Mouse (Mus musculus): ENCODE measurements around the gene Ctla4. TPM values are rescaled to one million over a fixed set of nuclear protein-coding genes. Genes with fewer than 3 reads are reported as not detected.

The Ctla4 gene
- polyA plus RNA-seq, 1 experiment from 2014 or later = not detected

DNA sequence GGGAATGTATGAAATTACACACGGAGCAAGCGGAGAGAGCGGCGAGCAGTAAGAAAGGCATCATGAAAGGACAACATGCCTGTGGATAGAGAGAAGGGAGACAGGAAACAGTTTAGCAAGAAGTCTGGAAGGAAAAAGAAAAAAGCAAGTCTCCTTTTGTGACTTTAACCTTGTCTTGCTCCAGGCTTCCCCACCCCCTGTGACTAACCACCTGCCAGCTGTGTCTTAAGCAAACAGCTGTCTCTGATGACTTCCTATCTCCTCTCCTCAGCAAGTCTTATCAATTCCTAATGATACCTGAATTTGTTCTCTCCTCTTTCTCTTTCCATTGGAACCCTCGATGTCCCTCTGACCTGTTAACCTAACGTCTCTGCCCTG is 34.0 kb upstream of the Ctla4 start:
- 72% methylated on average over 6 of the region's 6 CpGs for WGBS
- H3K27me3 ChIP-seq (ENCODE audit: control insufficient read depth, insufficient read depth, low read length) = peaks cover 3% of the 10 kb centered on the region
- H3K4me3 ChIP-seq (ENCODE audit: low read depth, low read length) = no peak overlapping the region
- no peak overlapping the region for H3K9ac ChIP-seq (ENCODE audit: low read length)
- H3K4me2 ChIP-seq (ENCODE audit: low read depth, low read length, severe bottlenecking) = no peak overlapping the region
- ATAC-seq (replicated peaks; ENCODE audit: low FRiP score) (no peak), DNase-seq (ENCODE audit: low spot score) (no peak)
- no peaks in the 10 kb centered on the region for H3K36me3 ChIP-seq (ENCODE audit: control insufficient read depth, insufficient read depth, low read length)
- H3K9me3 ChIP-seq (ENCODE audit: control insufficient read depth, low read length) = no peaks in the 10 kb centered on the region
- no peak overlapping the region for H3K27ac ChIP-seq (ENCODE audit: low read depth, low read length)
- peaks cover 10% of the 10 kb centered on the region for H3K4me1 ChIP-seq (replicated peaks; ENCODE audit: control insufficient read depth, insufficient read depth, low read length)

DNA sequence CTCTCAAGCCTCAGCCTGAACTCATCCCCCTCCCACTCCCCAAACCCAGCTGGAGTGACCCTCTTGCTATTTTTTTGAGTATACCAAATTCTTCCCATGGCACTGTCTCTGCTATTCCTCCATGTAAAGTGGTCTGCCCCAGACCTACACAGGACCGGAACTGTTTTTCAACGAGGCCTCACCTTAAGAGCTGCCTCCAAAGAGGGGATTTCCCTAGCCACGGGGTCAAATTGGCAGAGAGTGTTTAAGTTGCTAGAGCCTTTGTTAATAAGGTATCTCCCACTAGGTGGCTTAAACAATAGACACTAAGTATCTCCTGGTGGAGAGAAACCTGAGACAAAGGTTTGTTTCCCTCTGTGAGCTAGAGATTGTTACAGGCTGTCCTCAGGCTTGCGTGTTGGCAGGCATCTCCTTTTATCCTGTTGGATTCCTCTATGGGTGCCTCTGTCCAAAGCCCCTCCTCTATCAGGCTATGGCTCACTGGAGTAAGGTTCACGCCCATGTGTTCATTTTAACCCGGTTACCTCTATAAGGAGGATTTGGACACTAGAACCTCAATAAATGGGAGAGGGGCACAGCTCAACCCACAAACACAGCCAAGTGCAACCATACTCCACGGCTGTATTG is 33.4 kb upstream of the Ctla4 start:
- peaks cover 10% of the 10 kb centered on the region for H3K4me1 ChIP-seq (replicated peaks; ENCODE audit: control insufficient read depth, insufficient read depth, low read length)
- H3K27me3 ChIP-seq (ENCODE audit: control insufficient read depth, insufficient read depth, low read length) = peaks cover 3% of the 10 kb centered on the region
- no peak for ATAC-seq (replicated peaks; ENCODE audit: low FRiP score)
- no peak for DNase-seq (ENCODE audit: low spot score)
- no peak overlapping the region for H3K4me2 ChIP-seq (ENCODE audit: low read depth, low read length, severe bottlenecking)
- no peak overlapping the region for H3K27ac ChIP-seq (ENCODE audit: low read depth, low read length)
- no peaks in the 10 kb centered on the region for H3K9me3 ChIP-seq (ENCODE audit: control insufficient read depth, low read length)
- whole genome bisulfite sequencing = 20% methylated on average over 7 of the region's 7 CpGs
- no peak overlapping the region for H3K4me3 ChIP-seq (ENCODE audit: low read depth, low read length)
- no peaks in the 10 kb centered on the region for H3K36me3 ChIP-seq (ENCODE audit: control insufficient read depth, insufficient read depth, low read length)
- H3K9ac ChIP-seq (ENCODE audit: low read length) = no peak overlapping the region

DNA sequence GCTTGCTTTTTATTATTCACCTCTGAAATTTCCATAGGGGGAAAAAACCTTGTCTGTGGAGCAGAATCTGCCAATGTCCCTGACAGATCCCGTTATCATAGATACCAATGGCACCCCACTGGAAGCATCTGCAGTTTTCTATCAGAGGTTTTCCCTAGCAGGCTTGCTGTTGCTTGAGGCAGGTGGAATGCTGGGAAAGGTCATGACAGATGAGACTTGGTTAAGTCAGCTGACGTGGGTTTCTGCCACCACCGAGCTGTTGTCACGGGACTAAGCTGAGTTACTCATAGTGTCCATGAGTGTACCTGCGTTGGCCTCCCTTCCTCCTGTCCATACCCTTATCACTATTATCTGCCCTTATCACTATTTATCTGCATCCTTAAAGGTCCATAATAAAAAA is 32.8 kb upstream of the Ctla4 start:
- H3K4me2 ChIP-seq (ENCODE audit: low read depth, low read length, severe bottlenecking) = no peak overlapping the region
- WGBS = 85% methylated on average over 5 of the region's 5 CpGs
- peaks cover 10% of the 10 kb centered on the region for H3K4me1 ChIP-seq (replicated peaks; ENCODE audit: control insufficient read depth, insufficient read depth, low read length)
- no peaks in the 10 kb centered on the region for H3K36me3 ChIP-seq (ENCODE audit: control insufficient read depth, insufficient read depth, low read length)
- DNase-seq (ENCODE audit: low spot score) = no peak
- ATAC-seq (replicated peaks; ENCODE audit: low FRiP score) = no peak
- H3K27me3 ChIP-seq (ENCODE audit: control insufficient read depth, insufficient read depth, low read length) = peaks cover 3% of the 10 kb centered on the region
- no peaks in the 10 kb centered on the region for H3K9me3 ChIP-seq (ENCODE audit: control insufficient read depth, low read length)
- no peak overlapping the region for H3K27ac ChIP-seq (ENCODE audit: low read depth, low read length)
- H3K9ac ChIP-seq (ENCODE audit: low read length) = no peak overlapping the region
- H3K4me3 ChIP-seq (ENCODE audit: low read depth, low read length) = no peak overlapping the region

DNA sequence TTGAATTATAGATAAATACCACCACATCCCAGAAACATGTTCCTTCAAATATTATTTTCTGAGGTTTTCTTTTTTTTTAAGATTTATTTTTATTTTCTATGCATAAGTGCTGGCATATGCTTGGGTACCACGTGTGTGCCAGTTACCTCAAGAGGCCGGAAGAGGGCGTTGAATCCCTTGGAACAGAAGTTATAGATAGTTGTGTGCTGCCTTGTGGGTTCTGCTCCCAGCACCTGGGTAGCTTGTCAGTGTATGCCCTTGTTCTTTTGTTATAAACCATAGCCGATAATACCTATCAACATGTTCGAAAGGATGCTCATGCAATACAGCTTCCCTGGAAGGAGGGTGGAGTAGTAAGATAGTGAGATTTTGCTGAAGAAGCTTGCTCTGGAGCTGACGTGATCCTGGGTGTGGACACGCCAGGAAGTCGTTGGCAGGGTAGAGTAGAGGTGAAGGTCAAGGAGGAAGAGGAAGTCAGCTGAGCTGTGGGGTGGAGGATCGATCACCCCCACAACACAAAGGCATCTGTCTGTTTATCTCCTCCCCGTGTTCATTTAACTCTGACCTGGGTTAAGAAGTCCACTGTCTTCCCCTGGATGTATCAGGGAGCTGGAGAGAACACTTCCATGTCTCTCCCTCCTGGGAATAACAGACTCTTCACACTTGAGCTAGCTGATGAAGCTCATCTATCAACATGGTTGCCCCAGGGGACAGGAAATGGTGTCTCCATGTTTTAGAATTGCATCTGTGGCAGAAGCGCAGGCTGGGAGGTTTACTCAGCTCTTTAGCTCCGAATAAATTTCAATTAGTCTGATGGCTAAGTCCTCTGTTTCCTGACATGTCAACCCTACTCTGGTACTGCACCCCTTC is 29.2 kb upstream of the Ctla4 start:
- Histone ChIP-seq H3K36me3 (ENCODE audit: control insufficient read depth, insufficient read depth, low read length) (no peaks in the 10 kb centered on the region), H3K4me3 (ENCODE audit: low read depth, low read length) (no peak overlapping the region), H3K27ac (ENCODE audit: low read depth, low read length) (no peak overlapping the region), H3K9me3 (ENCODE audit: control insufficient read depth, low read length) (no peaks in the 10 kb centered on the region), H3K27me3 (ENCODE audit: control insufficient read depth, insufficient read depth, low read length) (peaks cover 3% of the 10 kb centered on the region; the same call in 1 of the 2 replicates), H3K4me2 (ENCODE audit: low read depth, low read length, severe bottlenecking) (no peak overlapping the region), H3K4me1 (replicated peaks; ENCODE audit: control insufficient read depth, insufficient read depth, low read length) (peaks cover 7% of the 10 kb centered on the region; the same call in 1 of the 2 replicates), H3K9ac (ENCODE audit: low read length) (no peak overlapping the region)
- DNase-seq (ENCODE audit: low spot score) (no peak), ATAC-seq (replicated peaks; ENCODE audit: low FRiP score) (no peak)
- 81% methylated on average over 12 of the region's 12 CpGs for WGBS

DNA sequence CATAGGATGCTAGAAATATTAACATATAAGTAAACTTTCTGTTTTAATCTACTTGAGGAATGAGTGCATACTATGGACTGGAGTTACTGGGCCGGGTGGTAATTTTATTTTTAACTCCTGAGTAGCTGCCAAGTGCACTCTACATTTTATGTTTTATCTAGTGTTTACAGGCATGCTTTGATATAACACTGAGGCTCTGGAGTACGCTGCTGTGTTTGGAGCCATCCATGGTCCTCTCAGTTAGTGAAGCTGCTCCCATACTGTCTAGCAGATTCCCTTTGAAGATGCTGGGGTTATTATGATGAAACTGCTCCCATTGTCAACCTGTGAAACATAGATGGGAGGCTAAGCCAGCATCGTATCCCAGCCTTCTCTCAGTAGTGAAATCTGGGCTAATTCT is 27.6 kb upstream of the Ctla4 start:
- H3K9ac ChIP-seq (ENCODE audit: low read length) = no peak overlapping the region
- DNase-seq (ENCODE audit: low spot score) (no peak), ATAC-seq (replicated peaks; ENCODE audit: low FRiP score) (no peak)
- no peaks in the 10 kb centered on the region for H3K36me3 ChIP-seq (ENCODE audit: control insufficient read depth, insufficient read depth, low read length)
- no peak overlapping the region for H3K27ac ChIP-seq (ENCODE audit: low read depth, low read length)
- 82% methylated on average over 3 of the region's 3 CpGs for WGBS
- H3K4me3 ChIP-seq (ENCODE audit: low read depth, low read length) = no peak overlapping the region
- no peaks in the 10 kb centered on the region for H3K27me3 ChIP-seq (ENCODE audit: control insufficient read depth, insufficient read depth, low read length)
- no peaks in the 10 kb centered on the region for H3K9me3 ChIP-seq (ENCODE audit: control insufficient read depth, low read length)
- no peak overlapping the region for H3K4me2 ChIP-seq (ENCODE audit: low read depth, low read length, severe bottlenecking)
- H3K4me1 ChIP-seq (replicated peaks; ENCODE audit: control insufficient read depth, insufficient read depth, low read length) = 0 out of 2 replicates have a peak, but pooled peaks cover 5% of the 10 kb centered on the region

DNA sequence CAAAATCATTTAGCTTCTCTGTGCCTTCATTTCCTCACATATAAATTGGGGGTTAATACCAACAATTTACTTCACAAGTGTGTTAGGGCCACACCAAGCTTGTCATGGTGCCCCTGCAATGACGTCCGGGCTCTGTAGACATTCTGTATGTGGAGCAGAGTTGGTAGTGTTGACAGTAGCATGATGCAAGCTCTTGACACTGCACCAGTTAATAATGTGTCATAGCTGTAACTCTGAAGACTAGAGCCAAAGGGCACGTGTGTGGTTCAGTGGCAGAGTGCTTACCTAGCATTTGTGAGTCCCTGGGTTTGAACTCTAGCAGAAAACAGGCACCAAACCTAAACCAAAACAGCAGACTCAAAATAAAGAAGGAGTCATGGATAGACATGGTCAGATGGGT is 27.0 kb upstream of the Ctla4 start:
- no peaks in the 10 kb centered on the region for H3K9me3 ChIP-seq (ENCODE audit: control insufficient read depth, low read length)
- no peak for ATAC-seq (replicated peaks; ENCODE audit: low FRiP score)
- H3K4me3 ChIP-seq (ENCODE audit: low read depth, low read length) = no peak overlapping the region
- H3K4me2 ChIP-seq (ENCODE audit: low read depth, low read length, severe bottlenecking) = no peak overlapping the region
- H3K36me3 ChIP-seq (ENCODE audit: control insufficient read depth, insufficient read depth, low read length) = no peaks in the 10 kb centered on the region
- DNase-seq (ENCODE audit: low spot score) = no peak
- H3K9ac ChIP-seq (ENCODE audit: low read length) = no peak overlapping the region
- 0 out of 2 replicates have a peak, but pooled peaks cover 5% of the 10 kb centered on the region for H3K4me1 ChIP-seq (replicated peaks; ENCODE audit: control insufficient read depth, insufficient read depth, low read length)
- no peaks in the 10 kb centered on the region for H3K27me3 ChIP-seq (ENCODE audit: control insufficient read depth, insufficient read depth, low read length)
- WGBS = 86% methylated on average over 3 of the region's 3 CpGs
- no peak overlapping the region for H3K27ac ChIP-seq (ENCODE audit: low read depth, low read length)

DNA sequence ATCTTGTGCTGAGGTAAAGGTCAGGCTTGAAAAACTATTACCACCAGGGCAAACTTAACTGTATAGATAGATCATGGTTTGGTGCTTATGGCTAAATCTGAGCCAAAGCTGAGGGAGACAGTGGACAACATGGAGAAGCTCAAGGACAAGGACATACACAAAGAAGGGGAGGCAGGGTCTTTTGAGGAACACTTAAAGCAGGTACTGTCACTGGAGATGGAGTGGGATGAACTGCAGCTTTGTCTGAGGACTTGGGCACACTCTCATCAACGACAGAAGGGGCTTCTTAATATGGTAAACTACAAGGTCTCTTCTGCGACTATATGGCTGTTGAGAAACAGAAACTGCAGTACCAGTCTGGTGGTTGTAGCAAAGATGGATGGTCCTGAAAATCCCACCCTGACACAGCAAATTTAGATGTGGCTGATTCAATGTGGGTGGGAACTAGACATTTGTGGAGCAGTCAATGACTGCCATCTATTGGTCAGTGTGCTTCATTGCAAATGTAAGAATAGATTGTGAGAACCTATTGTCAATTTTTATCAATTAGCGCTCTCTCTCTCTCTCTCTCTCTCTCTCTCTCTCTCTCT is 26.3 kb upstream of the Ctla4 start:
- 24% methylated on average over 3 of the region's 3 CpGs for WGBS
- ATAC-seq (replicated peaks; ENCODE audit: low FRiP score) = peak; percentile 58; the same call in 1 of the 2 replicates

DNA sequence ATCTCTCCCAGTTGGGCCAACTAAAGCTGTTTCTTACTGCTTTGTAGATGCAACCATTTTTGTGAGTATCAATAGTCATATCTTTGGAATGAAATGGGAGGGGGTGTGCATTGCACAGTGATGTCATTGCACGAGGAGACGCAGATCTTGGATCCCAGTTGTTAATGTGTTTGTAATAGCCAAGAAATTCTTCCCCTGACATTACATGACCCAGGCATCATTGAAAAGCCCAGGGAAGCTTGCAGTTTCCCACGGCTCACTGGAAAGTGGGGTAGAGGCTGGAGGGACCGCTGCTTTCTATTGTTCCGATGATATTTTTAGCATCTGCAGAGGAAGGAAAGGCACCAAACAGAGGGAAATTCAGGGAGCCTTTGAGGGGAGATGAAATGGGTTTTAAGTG is 25.8 kb upstream of the Ctla4 start:
- H3K27me3 ChIP-seq (ENCODE audit: control insufficient read depth, insufficient read depth, low read length) = no peaks in the 10 kb centered on the region
- 0 out of 2 replicates have a peak, but pooled peaks cover 5% of the 10 kb centered on the region for H3K4me1 ChIP-seq (replicated peaks; ENCODE audit: control insufficient read depth, insufficient read depth, low read length)
- no peak overlapping the region for H3K4me3 ChIP-seq (ENCODE audit: low read depth, low read length)
- no peak overlapping the region for H3K27ac ChIP-seq (ENCODE audit: low read depth, low read length)
- H3K4me2 ChIP-seq (ENCODE audit: low read depth, low read length, severe bottlenecking) = peak overlapping the region; percentile 16; the same call in 1 of the 2 replicates
- H3K9me3 ChIP-seq (ENCODE audit: control insufficient read depth, low read length) = no peaks in the 10 kb centered on the region
- H3K9ac ChIP-seq (ENCODE audit: low read length) = no peak overlapping the region
- DNase-seq (ENCODE audit: low spot score) = no peak
- WGBS = 66% methylated on average over 5 of the region's 5 CpGs
- no peaks in the 10 kb centered on the region for H3K36me3 ChIP-seq (ENCODE audit: control insufficient read depth, insufficient read depth, low read length)
- 0 out of 2 replicates have a peak, but pooled peaks have one; percentile 18 for ATAC-seq (replicated peaks; ENCODE audit: low FRiP score)

More for the DNA sequence above, 26.3 kb upstream of the Ctla4 start:
- Histone ChIP-seq H3K4me1 (replicated peaks; ENCODE audit: control insufficient read depth, insufficient read depth, low read length) (0 out of 2 replicates have a peak, but pooled peaks cover 5% of the 10 kb centered on the region), H3K36me3 (ENCODE audit: control insufficient read depth, insufficient read depth, low read length) (no peaks in the 10 kb centered on the region), H3K27ac (ENCODE audit: low read depth, low read length) (no peak overlapping the region), H3K4me2 (ENCODE audit: low read depth, low read length, severe bottlenecking) (no peak overlapping the region), H3K4me3 (ENCODE audit: low read depth, low read length) (no peak overlapping the region), H3K9me3 (ENCODE audit: control insufficient read depth, low read length) (no peaks in the 10 kb centered on the region), H3K27me3 (ENCODE audit: control insufficient read depth, insufficient read depth, low read length) (no peaks in the 10 kb centered on the region), H3K9ac (ENCODE audit: low read length) (no peak overlapping the region)
- DNase-seq (ENCODE audit: low spot score) = no peak

Measured in forebrain, embryonic 11.5 days (tissue).